Mouse (Mus musculus) small intestine, adult 2 months (tissue): ENCODE data around the gene Olfr1065. TPM values are rescaled to one million over a fixed set of nuclear protein-coding genes. Genes with fewer than 3 reads are reported as not detected.

Experiments
- H3K27ac ChIP-seq: fragments of 200-500 bp; 2 replicates; pipeline ENCODE4 v1.5.1; 2012; ENCODE audit warnings: low read depth, low read length, control low read depth, inconsistent platforms; ENCODE audit not compliant: insufficient read depth
- H3K27me3 ChIP-seq: fragments of 200-500 bp; 2 replicates; pipeline ENCODE4 v1.6.1; 2012; ENCODE audit warnings: mild to moderate bottlenecking, moderate library complexity, low read length, inconsistent platforms; ENCODE audit not compliant: control insufficient read depth, insufficient read depth
- H3K36me3 ChIP-seq: fragments of 200-500 bp; 2 replicates; pipeline ENCODE4 v1.6.1; 2012; ENCODE audit warnings: mild to moderate bottlenecking, low read length, control low read depth, inconsistent platforms; ENCODE audit not compliant: control insufficient read depth, insufficient read depth
- H3K4me1 ChIP-seq: fragments of 200-500 bp; 2 replicates; pipeline ENCODE4 v1.6.1; 2012; ENCODE audit warnings: low read length, inconsistent platforms, mixed read lengths; ENCODE audit not compliant: control insufficient read depth, insufficient read depth, insufficient read length
- H3K4me3 ChIP-seq: fragments of 200-500 bp; 2 replicates; pipeline ENCODE4 v1.5.1; 2012; ENCODE audit warnings: low read depth, mild to moderate bottlenecking, control low read depth, inconsistent platforms, low read length, moderate library complexity
- CTCF ChIP-seq: fragments of 200-500 bp; IDR thresholded peaks from 2 replicates; pipeline ENCODE4 v1.5.1; 2012; ENCODE audit warnings: low read depth, mild to moderate bottlenecking, control low read depth, inconsistent platforms, low read length, moderate library complexity, mixed read lengths; ENCODE audit not compliant: insufficient replicate concordance, insufficient read length; ENCODE audit errors: extremely low read depth
- POLR2A ChIP-seq: fragments of 200-500 bp; IDR thresholded peaks from 2 replicates; pipeline ENCODE4 v1.6.1; 2012; ENCODE audit warnings: low read depth, mild to moderate bottlenecking, control low read depth, inconsistent platforms, low read length, moderate library complexity
- WGBS: fragments of 180-500 bp; shearing (Covaris S2); methylation state at CpG from one replicate; pipeline ENCODE4 v1.1.7; 2018; 5-methylcytosine and 5-hydroxymethylcytosine counted together
- polyA plus RNA-seq: library from polyadenylated mRNA; depleted of rRNA; stranded (reverse); fragments of >200 nt; gene quantifications from 2 replicates; pipeline ENCODE4 v1.2.3, GENCODE M21; 2012; rRNA removed

Gene Olfr1065
- polyA plus RNA-seq, 1 experiment: not detected

DNA sequence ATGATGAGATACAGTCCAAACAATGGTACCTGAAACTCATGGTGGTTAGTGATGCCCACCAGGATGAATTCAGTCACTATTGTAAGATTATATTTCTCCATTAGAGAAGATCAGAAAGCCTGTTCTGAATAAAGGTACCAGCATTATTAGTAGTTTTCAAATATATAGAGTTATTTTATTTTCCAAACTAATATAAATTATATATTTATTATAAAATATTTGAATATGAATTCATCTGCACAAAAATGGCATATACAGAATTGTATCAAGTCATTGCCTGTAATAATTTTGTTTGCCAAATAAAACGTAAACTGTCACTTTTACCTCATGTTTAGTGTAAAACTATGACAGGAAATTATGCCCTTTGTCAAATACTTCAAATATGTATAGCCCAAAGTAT is 36.4 kb downstream of the Olfr1065 start, which contains the start of gene Olfr1061:
Gene Olfr1061, minus strand, starts transcription at position 101 of the 400 bp plus-strand sequence.
- WGBS: 74% methylated on average over 1 of the region's 1 CpGs

DNA sequence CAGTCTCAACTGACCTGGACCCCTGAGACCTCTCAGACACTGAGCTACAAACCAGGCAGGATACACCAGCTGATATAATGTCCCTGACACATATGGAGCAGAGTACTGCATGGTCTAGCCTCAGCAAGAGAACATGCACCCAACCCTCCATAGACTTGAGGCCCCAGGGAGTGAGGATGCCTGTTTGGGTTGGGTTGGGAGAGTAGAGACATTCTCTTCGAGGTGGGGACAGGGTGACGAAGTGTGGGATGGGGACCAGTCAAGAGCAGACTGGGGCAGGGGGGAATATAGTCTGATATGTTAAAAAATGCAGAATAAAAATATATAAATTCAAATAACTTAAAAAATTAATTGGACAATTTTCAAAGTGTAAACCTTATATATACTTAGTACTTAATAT is 55.3 kb downstream of the Olfr1065 start:
- H3K27me3 ChIP-seq: no peaks in the 10 kb centered on the region
- H3K4me3 ChIP-seq: no peak overlapping the region
- 67% methylated on average over 2 of the region's 2 CpGs for WGBS
- TF ChIP-seq CTCF: no peak
- TF ChIP-seq POLR2A: no peak
- H3K27ac ChIP-seq: no peak overlapping the region
- no peaks in the 10 kb centered on the region for H3K36me3 ChIP-seq
- H3K4me1 ChIP-seq: no peaks in the 10 kb centered on the region

More for the DNA sequence above, 36.4 kb downstream of the Olfr1065 start, which contains the start of gene Olfr1061:
- H3K27ac ChIP-seq: no peak within 1 kb of the TSS
- no peaks in the 10 kb centered on the region for H3K36me3 ChIP-seq
- no peak for TF ChIP-seq CTCF
- TF ChIP-seq POLR2A: no peak
- no peaks in the 10 kb centered on the region for H3K4me1 ChIP-seq
- no peaks in the 10 kb centered on the region for H3K27me3 ChIP-seq
- H3K4me3 ChIP-seq: no peak within 1 kb of the TSS

Other genes with a start within 250 kb of the Olfr1065 start
- gene Olfr1045, start 247.6 kb downstream of the Olfr1065 start, polyA plus RNA-seq: not detected in 2 replicates
- gene Olfr1046, start 231.3 kb downstream of the Olfr1065 start, polyA plus RNA-seq: not detected in 2 replicates
- gene Olfr1047, start 219.2 kb downstream of the Olfr1065 start, polyA plus RNA-seq: not detected in 2 replicates
- gene Olfr1048, start 210.3 kb downstream of the Olfr1065 start, polyA plus RNA-seq: not detected in 2 replicates
- gene Olfr1049, start 192.3 kb downstream of the Olfr1065 start, polyA plus RNA-seq: not detected in 2 replicates
- not detected in 2 replicates for gene Olfr1051, start 171.5 kb downstream of the Olfr1065 start, polyA plus RNA-seq
- gene Olfr1052, start 158.1 kb downstream of the Olfr1065 start, polyA plus RNA-seq: not detected in 2 replicates
- gene Olfr1053, start 135.3 kb downstream of the Olfr1065 start, polyA plus RNA-seq: not detected in 2 replicates
- gene Olfr1054, start 115.2 kb downstream of the Olfr1065 start, polyA plus RNA-seq: not detected in 2 replicates
- not detected in 2 replicates for gene Olfr1055, start 100.3 kb downstream of the Olfr1065 start, polyA plus RNA-seq
- not detected in 2 replicates for gene Olfr1056, start 88.1 kb downstream of the Olfr1065 start, polyA plus RNA-seq
- not detected in 2 replicates for gene Olfr1057, start 72.2 kb downstream of the Olfr1065 start, polyA plus RNA-seq
- gene Olfr1058, start 62.0 kb downstream of the Olfr1065 start, polyA plus RNA-seq: not detected in 2 replicates
- not detected in 2 replicates for gene Olfr1061, start 36.5 kb downstream of the Olfr1065 start, polyA plus RNA-seq
- not detected in 2 replicates for gene Olfr1062, start 23.8 kb downstream of the Olfr1065 start, polyA plus RNA-seq
- not detected in 2 replicates for gene Olfr1066, start 5.7 kb upstream of the Olfr1065 start, polyA plus RNA-seq
- not detected in 2 replicates for gene Olfr228, start 36.8 kb upstream of the Olfr1065 start, polyA plus RNA-seq
- gene Olfr1076, start 57.9 kb upstream of the Olfr1065 start, polyA plus RNA-seq: not detected in 2 replicates
- not detected in 2 replicates for gene Olfr1079, start 91.9 kb upstream of the Olfr1065 start, polyA plus RNA-seq
- gene Olfr1080, start 107.6 kb upstream of the Olfr1065 start, polyA plus RNA-seq: not detected in 2 replicates
- not detected in 2 replicates for gene Olfr1082, start 148.4 kb upstream of the Olfr1065 start, polyA plus RNA-seq
- gene Olfr1084, start 189.1 kb upstream of the Olfr1065 start, polyA plus RNA-seq: not detected in 2 replicates
- not detected in 2 replicates for gene Olfr1085, start 211.4 kb upstream of the Olfr1065 start, polyA plus RNA-seq
- gene Olfr1086, start 229.5 kb upstream of the Olfr1065 start, polyA plus RNA-seq: not detected in 2 replicates
- not detected in 2 replicates for gene Olfr1087, start 247.8 kb upstream of the Olfr1065 start, polyA plus RNA-seq